ENCODE assay signal across 9 mouse cellular contexts in genomic region chr17:66358026-66358978, GRCm38 (mm10).
DNase-seq lines count a peak whose midpoint lies in the region; ATAC-seq and TF ChIP-seq lines count a peak whose summit lies in the region.
"Had no signal": no experiment of that assay in that cellular context is flagged by ENCODE, and none has a peak within 500 bp of the region (broad histone marks: within the 10 kb centered on the region; RNA-seq: fewer than 3 reads in every experiment).

No protein-coding gene starts in this region.

- no peak overlapping the region for H3K27ac ChIP-seq in hindbrain, postnatal 0 days
- no peak overlapping the region for H3K27ac ChIP-seq in hindbrain, embryonic 13.5 days
- peak overlapping the region; percentile 80 for H3K27ac ChIP-seq in lung, embryonic 16.5 days (ENCODE audit: low read length)
- H3K27ac ChIP-seq: neural tube, embryonic 13.5 days had no signal

- peak; percentile 34 for DNase-seq in hindbrain, postnatal 0 days (ENCODE audit: low spot score)
- DNase-seq in Muller cell, postnatal 12 days (ENCODE audit: inconsistent ontology term), result peak; percentile 97
- peak; percentile 40 for DNase-seq in fibroblast of lung, adult 2 months (ENCODE audit: low read depth)
- no peak for DNase-seq in c-Kit-positive CD71-positive TER-119-positive erythroid progenitor cells, embryonic 14.5 days (ENCODE audit: low spot score)
- DNase-seq in frontal cortex, postnatal 10 days (ENCODE audit: low spot score in 2 of 2), result no peak
- DNase-seq in right cerebral cortex, postnatal 36 days (ENCODE audit: low spot score in 2 of 2), result no peak

- H3K9ac ChIP-seq in hindbrain, postnatal 0 days (replicated peaks; ENCODE audit: low read length), result no peak overlapping the region
- no peak overlapping the region for H3K9ac ChIP-seq in hindbrain, embryonic 13.5 days
- 0 out of 2 replicates have a peak overlapping the region, but pooled peaks have one; percentile 0 for H3K9ac ChIP-seq in lung, embryonic 16.5 days (ENCODE audit: low read length)
- H3K9ac ChIP-seq: neural tube, embryonic 13.5 days had no signal

- ATAC-seq in hindbrain, postnatal 0 days, result peak; percentile 67
- ATAC-seq in hindbrain, embryonic 13.5 days (ENCODE audit: low FRiP score), result no peak
- ATAC-seq in lung, embryonic 16.5 days (ENCODE audit: low read depth), result peak; percentile 89

- H3K36me3 ChIP-seq in hindbrain, postnatal 0 days (ENCODE audit: insufficient read depth, low read length), result peaks cover 14% of the 10 kb centered on the region; the same call in 1 of the 2 replicates
- H3K36me3 ChIP-seq in hindbrain, embryonic 13.5 days, result peaks cover 65% of the 10 kb centered on the region
- H3K36me3 ChIP-seq in lung, embryonic 16.5 days (ENCODE audit: control insufficient read depth, insufficient read depth, low read length), result no peaks in the 10 kb centered on the region

- no peaks in the 10 kb centered on the region for H3K4me1 ChIP-seq in hindbrain, postnatal 0 days (ENCODE audit: insufficient read depth, low read length)
- 0 out of 2 replicates have a peak, but pooled peaks cover 2% of the 10 kb centered on the region for H3K4me1 ChIP-seq in hindbrain, embryonic 13.5 days (replicated peaks)
- peaks cover 14% of the 10 kb centered on the region for H3K4me1 ChIP-seq in lung, embryonic 16.5 days (replicated peaks; ENCODE audit: control insufficient read depth, insufficient read depth, low read length)

- no peak overlapping the region for H3K4me2 ChIP-seq in hindbrain, postnatal 0 days (ENCODE audit: low read depth, low read length)
- H3K4me2 ChIP-seq in hindbrain, embryonic 13.5 days, result no peak overlapping the region
- peak overlapping the region; percentile 18 for H3K4me2 ChIP-seq in lung, embryonic 16.5 days (ENCODE audit: low read depth, low read length)
- H3K4me2 ChIP-seq: neural tube, embryonic 13.5 days had no signal

- 71% methylated on average over 27 of the region's 27 CpGs for WGBS in hindbrain, postnatal 0 days
- 85% methylated on average over 27 of the region's 27 CpGs for WGBS in hindbrain, embryonic 13.5 days
- WGBS in lung, embryonic 16.5 days, result 58% methylated on average over 27 of the region's 27 CpGs

- no peak overlapping the region for H3K4me3 ChIP-seq in hindbrain, postnatal 0 days (ENCODE audit: low read length)
- H3K4me3 ChIP-seq in hindbrain, embryonic 13.5 days, result no peak overlapping the region
- H3K4me3 ChIP-seq in lung, embryonic 16.5 days (ENCODE audit: low read length), result no peak overlapping the region
- H3K4me3 ChIP-seq: neural tube, embryonic 13.5 days had no signal

- no peaks in the 10 kb centered on the region for H3K9me3 ChIP-seq in hindbrain, postnatal 0 days (ENCODE audit: low read length)
- H3K9me3 ChIP-seq in hindbrain, embryonic 13.5 days, result no peaks in the 10 kb centered on the region
- no peaks in the 10 kb centered on the region for H3K9me3 ChIP-seq in lung, embryonic 16.5 days (ENCODE audit: control insufficient read depth, low read length)
- H3K9me3 ChIP-seq: neural tube, embryonic 13.5 days had no signal

- H3K27me3 ChIP-seq in hindbrain, postnatal 0 days (ENCODE audit: insufficient read depth, low read length), result no peaks in the 10 kb centered on the region
- H3K27me3 ChIP-seq in hindbrain, embryonic 13.5 days, result no peaks in the 10 kb centered on the region
- no peaks in the 10 kb centered on the region for H3K27me3 ChIP-seq in lung, embryonic 16.5 days (ENCODE audit: control insufficient read depth, insufficient read depth, low read depth, low read length)
- H3K27me3 ChIP-seq: neural tube, embryonic 13.5 days had no signal

- TF ChIP-seq CTCF in hindbrain, postnatal 0 days (IDR thresholded peaks at IDR 0.05; ENCODE audit: low read depth), result no peak

Comparison
In these comparisons a context has a peak if more than half of its experiments do, and no peak if none do; other contexts are left out.
1. DNase-seq: peak in hindbrain, postnatal 0 days (single experiment), Muller cell, postnatal 12 days (single experiment) and fibroblast of lung, adult 2 months (single experiment); none in c-Kit-positive CD71-positive TER-119-positive erythroid progenitor cells, embryonic 14.5 days (single experiment), frontal cortex, postnatal 10 days (0 of 2) and right cerebral cortex, postnatal 36 days (0 of 2).